Comparison of ENCODE assay signal across 10 mouse cellular contexts in the genomic region with DNA sequence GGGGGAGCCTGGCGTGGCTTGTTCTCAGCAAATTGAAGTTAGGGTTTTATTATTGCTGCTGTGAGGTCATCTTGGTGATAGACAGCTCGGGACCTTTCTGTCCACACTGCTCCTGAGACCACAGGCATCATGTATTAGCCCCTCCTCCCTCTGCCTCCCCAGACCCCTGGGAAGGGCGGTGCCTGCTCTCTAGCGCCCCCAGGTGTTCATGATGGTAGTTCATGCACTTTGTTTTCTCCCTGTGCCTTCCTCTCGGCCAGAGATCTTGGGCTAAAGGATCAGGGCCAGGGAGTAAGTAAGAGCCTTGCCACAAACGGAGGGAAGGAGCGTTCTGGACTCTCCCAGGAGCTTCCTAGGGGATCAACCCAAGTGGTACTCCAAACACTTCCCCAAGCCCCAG. TPM values are rescaled to one million over a fixed set of nuclear protein-coding genes. Genes with fewer than 3 reads are reported as not detected.
A peak's percentile ranks its signal among the peaks of the same experiment; 100 is the strongest.
DNase-seq lines count a peak whose midpoint lies in the region; ATAC-seq and TF ChIP-seq lines count a peak whose summit lies in the region.
"Had no signal": no experiment of that assay in that cellular context is flagged by ENCODE, and none has a peak within 500 bp of the region (broad histone marks: within the 10 kb centered on the region; RNA-seq: fewer than 3 reads in every experiment).

No protein-coding gene starts in this region.

- no peaks in the 10 kb centered on the region for H3K4me1 ChIP-seq in liver, adult 2 months (ENCODE audit: control insufficient read depth, insufficient read depth, low read length)
- no peaks in the 10 kb centered on the region for H3K4me1 ChIP-seq in liver, embryonic 12.5 days
- peaks cover 12% of the 10 kb centered on the region for H3K4me1 ChIP-seq in embryonic facial prominence, embryonic 10.5 days
- H3K4me1 ChIP-seq in neural tube, embryonic 11.5 days (ENCODE audit: control insufficient read depth, insufficient read depth, low read length): no peaks in the 10 kb centered on the region
- H3K4me1 ChIP-seq in intestine, embryonic 15.5 days (replicated peaks): no peaks in the 10 kb centered on the region

- peak; percentile 44 for DNase-seq in adrenal gland, postnatal 14 days
- no peak for DNase-seq in adrenal gland, adult 8-10 months
- no peak for DNase-seq in liver, adult 2 months (ENCODE audit: extremely low read depth, low read depth, low spot score)
- DNase-seq in embryonic facial prominence, embryonic 10.5 days (ENCODE audit: low spot score): peak; percentile 68
- peak; percentile 55 for DNase-seq in neural tube, embryonic 11.5 days (ENCODE audit: low spot score)
- no peak for DNase-seq in layer of hippocampus, postnatal 14 days (ENCODE audit: low spot score in 2 of 2)

- no peak overlapping the region for H3K9ac ChIP-seq in liver, adult 2 months (ENCODE audit: low read depth, low read length)
- no peak overlapping the region for H3K9ac ChIP-seq in liver, embryonic 12.5 days
- no peak overlapping the region for H3K9ac ChIP-seq in neural tube, embryonic 11.5 days (ENCODE audit: low read length)
- no peak overlapping the region for H3K9ac ChIP-seq in intestine, embryonic 15.5 days
- H3K9ac ChIP-seq: embryonic facial prominence, embryonic 15.5 days had no signal

- 59% methylated on average over 7 of the region's 7 CpGs for WGBS in liver, adult 2 months
- 42% methylated on average over 7 of the region's 7 CpGs for WGBS in liver, embryonic 12.5 days (ENCODE audit: insufficient replicate concordance)
- 45% methylated on average over 7 of the region's 7 CpGs for WGBS in embryonic facial prominence, embryonic 10.5 days
- 59% methylated on average over 7 of the region's 7 CpGs for WGBS in neural tube, embryonic 11.5 days
- whole genome bisulfite sequencing in intestine, embryonic 15.5 days: 51% methylated on average over 7 of the region's 7 CpGs

- no peaks in the 10 kb centered on the region for H3K79me2 ChIP-seq in liver, adult 2 months (ENCODE audit: control insufficient read depth, insufficient read depth, low read length)

- no peaks in the 10 kb centered on the region for H3K36me3 ChIP-seq in liver, adult 2 months (ENCODE audit: control insufficient read depth, insufficient read depth, low read length)
- H3K36me3 ChIP-seq in liver, embryonic 12.5 days: no peaks in the 10 kb centered on the region
- no peaks in the 10 kb centered on the region for H3K36me3 ChIP-seq in embryonic facial prominence, embryonic 10.5 days (replicated peaks)
- H3K36me3 ChIP-seq in neural tube, embryonic 11.5 days (ENCODE audit: control insufficient read depth, insufficient read depth, low read length): no peaks in the 10 kb centered on the region
- no peaks in the 10 kb centered on the region for H3K36me3 ChIP-seq in intestine, embryonic 15.5 days
- H3K36me3 ChIP-seq: embryonic facial prominence, embryonic 15.5 days had no signal

- TF ChIP-seq POLR2A in liver, adult 2 months (IDR thresholded peaks at IDR 0.05; ENCODE audit: extremely low read depth, insufficient read depth, low read length): no peak

- peak; percentile 63 for TF ChIP-seq CTCF in liver, adult 2 months (IDR thresholded peaks at IDR 0.05; ENCODE audit: low read depth, low read length)

- H3K27me3 ChIP-seq in liver, adult 2 months (ENCODE audit: control insufficient read depth, insufficient read depth, low read length): no peaks in the 10 kb centered on the region
- 0 out of 2 replicates have a peak, but pooled peaks cover 12% of the 10 kb centered on the region for H3K27me3 ChIP-seq in liver, embryonic 12.5 days (replicated peaks)
- H3K27me3 ChIP-seq in embryonic facial prominence, embryonic 10.5 days (replicated peaks; ENCODE audit: low read depth, poor library complexity, severe bottlenecking): peaks cover 29% of the 10 kb centered on the region
- no peaks in the 10 kb centered on the region for H3K27me3 ChIP-seq in neural tube, embryonic 11.5 days (ENCODE audit: control insufficient read depth, insufficient read depth, low read length)
- H3K27me3 ChIP-seq in intestine, embryonic 15.5 days (replicated peaks): no peaks in the 10 kb centered on the region
- H3K27me3 ChIP-seq: embryonic facial prominence, embryonic 15.5 days had no signal

- no peak for ATAC-seq in liver, embryonic 12.5 days
- ATAC-seq in neural tube, embryonic 11.5 days (ENCODE audit: insufficient read depth, low FRiP score, low TSS enrichment): no peak
- no peak for ATAC-seq in intestine, embryonic 15.5 days

- H3K9me3 ChIP-seq in liver, embryonic 12.5 days (replicated peaks): no peaks in the 10 kb centered on the region
- no peaks in the 10 kb centered on the region for H3K9me3 ChIP-seq in embryonic facial prominence, embryonic 10.5 days
- no peaks in the 10 kb centered on the region for H3K9me3 ChIP-seq in neural tube, embryonic 11.5 days (ENCODE audit: control insufficient read depth, low read length)
- H3K9me3 ChIP-seq in intestine, embryonic 15.5 days: no peaks in the 10 kb centered on the region
- H3K9me3 ChIP-seq: embryonic facial prominence, embryonic 15.5 days had no signal

- no peak overlapping the region for H3K4me2 ChIP-seq in liver, embryonic 12.5 days
- H3K4me2 ChIP-seq in neural tube, embryonic 11.5 days (ENCODE audit: low read depth): no peak overlapping the region
- no peak overlapping the region for H3K4me2 ChIP-seq in intestine, embryonic 15.5 days (replicated peaks)
- H3K4me2 ChIP-seq: embryonic facial prominence, embryonic 15.5 days had no signal

- no peak overlapping the region for H3K27ac ChIP-seq in liver, adult 2 months (replicated peaks; ENCODE audit: insufficient read depth, low read depth, low read length)
- H3K27ac ChIP-seq in liver, embryonic 12.5 days: no peak overlapping the region
- H3K27ac ChIP-seq in embryonic facial prominence, embryonic 10.5 days (replicated peaks): no peak overlapping the region
- no peak overlapping the region for H3K27ac ChIP-seq in neural tube, embryonic 11.5 days (ENCODE audit: low read depth, low read length)
- no peak overlapping the region for H3K27ac ChIP-seq in intestine, embryonic 15.5 days
- H3K27ac ChIP-seq: embryonic facial prominence, embryonic 15.5 days had no signal

- no peak overlapping the region for H3K4me3 ChIP-seq in liver, adult 2 months (ENCODE audit: insufficient read depth, low read depth, low read length)
- H3K4me3 ChIP-seq in liver, embryonic 12.5 days: no peak overlapping the region
- H3K4me3 ChIP-seq in embryonic facial prominence, embryonic 10.5 days: no peak overlapping the region
- H3K4me3 ChIP-seq in neural tube, embryonic 11.5 days (ENCODE audit: low read depth, low read length): no peak overlapping the region
- no peak overlapping the region for H3K4me3 ChIP-seq in intestine, embryonic 15.5 days (replicated peaks)
- H3K4me3 ChIP-seq: embryonic facial prominence, embryonic 15.5 days had no signal

RNA-seq across cellular contexts. Expression of gene Habp2, which starts 32.2 kb away (rescaled TPM):
- 0.86 and 19.1 TPM in 2 replicates for total RNA-seq in adrenal gland, postnatal 14 days (2021)
- not detected for total RNA-seq in adrenal gland, adult 8-10 months (2022)
- 172 and 213 TPM in 2 replicates for total RNA-seq in liver, adult 2 months (2014; rRNA removed)
- 354 and 371 TPM in 2 replicates for polyA plus RNA-seq in liver, adult 2 months (2012; rRNA removed)
- 40.8 and 42.9 TPM in 2 replicates for polyA plus RNA-seq in liver, embryonic 12.5 days (2016; fragmentation: Nextera tagmentation; extraction: Ambion mirVana)
- not detected in 2 replicates for polyA plus RNA-seq in embryonic facial prominence, embryonic 10.5 days (2016; fragmentation: Nextera tagmentation; extraction: Ambion mirVana)
- 0.14 TPM in 1 of 2 replicates, not detected in the other for polyA plus RNA-seq in neural tube, embryonic 11.5 days (2014; fragmentation: Nextera tagmentation; extraction: Ambion mirVana)
- 15.2 and 19.6 TPM in 2 replicates for polyA plus RNA-seq in intestine, embryonic 15.5 days (2015; fragmentation: Nextera tagmentation; extraction: Ambion mirVana)
- total RNA-seq in layer of hippocampus, postnatal 14 days (2021): not detected
- polyA plus RNA-seq: limb, embryonic 14.5 days had no signal

Comparison
In these comparisons a context has a peak if more than half of its experiments do, and no peak if none do; other contexts are left out.
1. DNase-seq: peak in adrenal gland, postnatal 14 days (single experiment), embryonic facial prominence, embryonic 10.5 days (single experiment) and neural tube, embryonic 11.5 days (single experiment); none in adrenal gland, adult 8-10 months (single experiment), liver, adult 2 months (single experiment) and layer of hippocampus, postnatal 14 days (0 of 2).
2. RNA of gene Habp2, which starts 32.2 kb away (polyA plus RNA-seq): 354 to 371 TPM in liver, adult 2 months, 40.8 to 42.9 TPM in liver, embryonic 12.5 days and 15.2 to 19.6 TPM in intestine, embryonic 15.5 days; 0.14 TPM in neural tube, embryonic 11.5 days and not detected in embryonic facial prominence, embryonic 10.5 days; every median in the first group is over 10 times any median in the second.